Mouse (Mus musculus): Measurements from ENCODE around the gene Zic1.
A peak's percentile ranks its signal among the peaks of the same experiment; 100 is the strongest.

Gene Zic1

DNA sequence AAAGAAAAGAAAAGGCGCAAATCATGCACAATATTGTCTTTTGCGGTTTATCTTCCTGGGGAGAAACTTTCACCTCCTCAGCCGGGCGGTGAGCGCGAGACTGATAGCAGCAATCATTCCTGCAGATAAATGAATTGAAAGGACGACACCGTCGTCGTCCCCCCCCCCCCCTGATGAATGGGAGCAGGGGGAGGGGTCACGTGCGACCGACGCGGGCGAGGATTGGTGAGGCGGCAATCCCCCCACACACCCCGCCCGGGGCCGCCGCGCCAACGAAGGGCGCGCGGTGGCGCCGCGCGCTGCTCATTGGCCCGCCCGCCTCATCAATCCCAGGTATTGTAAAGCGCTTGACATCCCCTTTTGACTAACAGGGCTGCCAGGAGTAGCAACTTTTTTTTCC lies at the start of gene Zic1:
Zic1 (minus strand) TSS at position 147 of the 400 bp plus-strand sequence.
- peak; percentile 65 to 89 for DNase-seq (ENCODE audit: low spot score in 2 of 2)

GRCm38 (mm10) chr9:91414007-91414661 lies 48.5 kb upstream of the Zic1 start:
- no peak for DNase-seq (ENCODE audit: low spot score in 2 of 2)

GRCm38 (mm10) chr9:91409771-91410170 lies 44.2 kb upstream of the Zic1 start:
- no peak for DNase-seq (ENCODE audit: low spot score in 2 of 2)

GRCm38 (mm10) chr9:91406258-91406763 lies 40.7 kb upstream of the Zic1 start:
- no peak for DNase-seq (ENCODE audit: low spot score in 2 of 2)

GRCm38 (mm10) chr9:91405753-91406178 lies 40.2 kb upstream of the Zic1 start:
- peak in 1 of 2 experiments; percentile 42 for DNase-seq (ENCODE audit: low spot score in 2 of 2)

- DNase-seq (ENCODE audit: low spot score in 2 of 2): peak in 1 of 2 experiments; percentile 30
Measured at GRCm38 (mm10) chr9:91404905-91405752, 39.5 kb upstream of the Zic1 start.

DNA sequence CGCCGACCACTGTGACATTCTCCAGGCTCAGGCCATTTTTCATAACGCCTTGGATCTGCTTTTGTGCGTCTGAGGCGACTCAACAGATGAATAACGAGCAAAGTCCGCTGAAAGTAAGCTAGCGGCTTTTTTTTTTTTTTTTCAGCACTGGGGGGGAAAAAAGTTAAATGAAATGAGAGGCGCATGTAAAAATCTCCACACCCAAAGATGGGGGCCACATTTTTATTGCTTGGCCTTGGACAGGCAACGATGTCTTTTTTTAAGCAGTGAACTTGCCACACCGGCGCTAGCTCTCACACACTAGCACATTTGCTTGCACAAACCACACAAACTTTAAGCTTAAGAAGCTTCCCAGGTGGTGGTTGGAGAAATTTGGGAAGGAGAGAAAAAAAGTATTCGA lies 38.6 kb upstream of the Zic1 start:
- no peak for DNase-seq (ENCODE audit: low spot score in 2 of 2)

DNA sequence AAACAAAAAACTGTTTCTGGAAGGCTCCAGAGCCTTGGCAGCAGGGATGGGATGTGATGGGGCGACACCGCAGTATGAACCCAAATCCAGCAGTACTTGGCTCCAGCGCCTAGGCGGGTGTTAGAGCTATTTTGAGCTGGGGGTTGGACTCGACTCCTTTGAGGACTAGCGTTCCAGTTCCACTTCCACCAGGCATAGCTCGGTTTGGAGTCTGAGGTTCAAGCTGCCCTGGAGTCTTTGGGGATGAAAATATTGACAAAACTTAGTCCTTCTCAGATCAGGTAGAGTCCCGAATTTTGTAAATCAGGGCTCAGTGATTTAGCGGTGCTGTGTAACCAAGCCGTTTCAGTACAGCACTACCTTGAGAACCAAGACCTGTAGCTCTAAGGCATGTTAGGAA lies 35.9 kb upstream of the Zic1 start:
- no peak for DNase-seq (ENCODE audit: low spot score in 2 of 2)

DNA sequence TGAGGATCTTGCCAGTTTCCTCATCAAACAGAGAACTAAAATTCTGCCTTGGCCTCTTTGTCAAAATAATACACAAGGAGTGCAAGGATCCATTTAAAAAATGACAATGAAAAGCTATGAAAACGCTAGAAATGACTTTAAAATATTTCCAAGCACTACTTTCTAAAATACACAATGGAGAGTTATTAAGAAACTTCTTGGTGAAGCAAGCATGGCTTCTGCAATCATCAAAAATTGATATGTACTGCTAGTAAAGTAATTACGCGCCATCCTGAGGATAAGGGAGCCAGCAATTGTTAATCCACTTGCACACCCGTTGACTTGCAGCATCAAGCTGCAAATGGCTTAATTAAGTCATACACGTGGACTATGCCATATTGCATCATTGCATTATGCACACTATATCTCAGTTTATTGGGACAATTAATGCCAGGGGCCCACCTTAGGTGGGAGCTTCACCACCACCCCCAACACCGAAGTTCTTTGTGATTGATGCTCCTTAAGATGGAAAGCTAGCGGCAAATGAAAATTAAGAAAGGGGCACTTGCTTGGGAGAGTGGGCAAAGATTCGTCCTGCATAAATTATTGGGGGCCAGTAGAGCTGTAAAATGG lies 35.0 kb upstream of the Zic1 start:
- DNase-seq (ENCODE audit: low spot score in 2 of 2): no peak

- no peak for DNase-seq (ENCODE audit: low spot score in 2 of 2)
Measured at GRCm38 (mm10) chr9:91399976-91400375, 34.4 kb upstream of the Zic1 start.

DNA sequence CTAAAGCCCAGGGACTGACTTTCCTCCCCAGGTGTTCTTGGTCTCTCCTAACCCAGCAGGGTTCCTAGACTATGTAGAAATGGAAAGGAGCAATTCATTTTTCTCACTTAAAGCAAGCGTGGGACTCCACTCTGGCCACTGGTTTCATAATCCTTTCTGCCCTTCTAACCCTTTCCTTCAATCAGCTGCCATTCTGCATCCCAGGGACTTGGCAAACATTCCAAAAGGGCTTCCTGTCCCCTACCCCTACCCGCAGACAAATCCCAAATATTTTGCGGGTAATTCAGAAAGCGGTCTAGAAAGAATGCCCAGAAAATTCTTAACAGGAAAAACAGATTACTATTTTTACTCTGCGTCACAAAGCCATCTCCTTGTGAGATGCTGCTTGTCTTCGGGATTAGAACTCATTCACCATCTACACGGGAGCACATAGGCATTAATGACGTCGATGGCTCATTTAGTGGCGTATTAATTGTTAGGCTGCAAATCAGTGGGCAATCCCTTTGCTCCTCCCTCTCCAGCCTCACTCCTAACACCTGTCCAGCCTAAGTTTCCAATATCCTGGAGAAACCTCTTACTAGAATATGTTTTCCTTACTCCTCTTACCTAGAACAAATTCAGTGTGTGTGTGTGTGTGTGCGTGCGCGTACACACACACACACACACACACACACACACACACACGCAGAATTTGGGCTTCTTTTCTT lies 29.6 kb upstream of the Zic1 start:
- no peak for DNase-seq (ENCODE audit: low spot score in 2 of 2)

- DNase-seq (ENCODE audit: low spot score in 2 of 2): peak in 1 of 2 experiments; percentile 32
Measured at GRCm38 (mm10) chr9:91394211-91394646, 28.6 kb upstream of the Zic1 start.

DNA sequence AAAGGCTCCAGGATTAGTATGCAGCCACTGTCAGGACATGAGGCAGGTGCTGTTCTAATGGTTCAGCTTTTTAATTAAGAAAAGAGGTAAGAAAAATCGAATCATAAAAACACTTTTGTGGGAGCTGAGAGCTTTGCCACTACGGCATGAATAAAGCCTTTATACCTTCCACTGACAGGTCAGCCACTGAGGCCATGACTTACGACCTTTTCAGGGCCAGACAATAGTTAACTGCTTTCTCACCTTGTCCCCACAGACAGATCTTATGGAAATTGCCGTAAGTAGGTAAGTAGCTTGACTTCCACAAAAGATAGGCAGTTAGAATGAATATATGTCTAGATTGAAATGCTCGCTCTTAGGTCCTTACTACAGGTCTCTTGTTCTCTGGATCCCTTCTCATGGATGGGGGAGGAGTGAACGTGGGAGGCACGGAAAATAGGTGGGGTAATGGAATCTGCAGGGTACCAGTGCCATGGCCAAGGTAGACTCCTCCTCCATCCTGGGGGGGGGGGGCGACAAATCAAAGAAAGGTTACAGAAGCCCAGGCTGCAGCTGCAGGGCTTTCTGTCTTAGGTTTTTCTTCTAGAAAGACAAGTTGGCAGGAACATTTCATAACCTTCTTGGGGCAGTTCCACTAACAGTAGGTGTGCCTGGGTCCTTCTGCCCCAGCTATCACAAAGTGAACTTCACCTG lies 27.9 kb upstream of the Zic1 start:
- no peak for DNase-seq (ENCODE audit: low spot score in 2 of 2)

- no peak for DNase-seq (ENCODE audit: low spot score in 2 of 2)
Measured at GRCm38 (mm10) chr9:91388173-91388572, 22.6 kb upstream of the Zic1 start.

DNA sequence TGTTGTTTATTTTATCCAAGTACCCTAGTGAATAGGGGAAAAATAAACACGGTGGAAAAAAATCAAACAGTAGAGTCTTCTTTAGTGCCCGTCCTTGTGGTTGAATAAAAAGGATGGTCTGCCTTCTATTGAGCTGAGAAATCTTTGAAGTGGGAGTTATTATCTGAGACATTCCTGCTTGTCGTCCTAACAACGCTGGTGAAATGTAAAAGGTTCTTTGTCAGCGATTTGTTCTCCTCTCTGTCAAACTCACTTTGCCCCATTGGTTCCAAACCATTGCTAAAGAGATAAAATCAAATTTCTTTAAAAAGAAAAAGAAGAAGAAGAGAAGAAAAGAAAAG lies 22.1 kb upstream of the Zic1 start:
- DNase-seq (ENCODE audit: low spot score in 2 of 2): no peak

DNA sequence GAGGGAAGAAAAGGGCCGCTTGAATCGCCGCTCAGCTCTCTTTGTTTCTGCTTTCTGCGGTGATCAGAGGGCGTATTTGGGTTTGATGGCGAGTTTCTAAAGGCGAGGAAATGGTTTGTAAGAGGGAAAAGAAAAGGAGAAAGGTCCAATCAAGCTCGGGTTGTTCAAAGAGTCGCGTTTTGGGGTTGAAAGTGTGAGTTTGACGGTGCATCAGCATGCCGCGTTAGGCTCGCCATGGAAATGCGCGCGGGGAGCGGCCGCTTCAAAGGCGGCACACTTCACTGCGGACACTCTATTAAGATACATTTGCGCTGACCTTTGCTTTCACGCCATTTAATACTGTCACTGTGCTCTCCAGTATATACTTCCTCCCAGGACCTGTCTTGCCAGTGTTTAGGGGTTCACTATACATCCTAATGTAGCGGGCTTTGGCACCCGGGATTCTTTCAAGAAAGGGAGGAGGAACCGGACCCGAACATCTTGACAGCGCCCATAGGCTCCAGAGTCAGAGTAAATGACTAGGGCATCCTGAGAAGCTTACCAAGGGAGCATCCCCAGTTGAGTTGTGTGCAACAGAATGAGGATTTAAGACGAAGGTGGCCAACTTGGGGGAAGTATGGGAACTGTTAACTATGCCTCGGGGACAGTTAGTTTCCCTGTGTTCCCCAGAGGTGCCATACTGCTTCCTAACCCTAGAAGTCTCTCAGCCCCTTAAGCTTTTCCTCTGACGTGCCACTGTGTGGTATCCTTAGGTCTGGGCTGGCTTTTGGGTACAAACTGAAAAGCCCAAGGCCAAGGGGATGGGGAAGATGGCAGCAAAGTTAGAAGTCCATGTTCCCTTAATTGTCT lies 21.5 kb upstream of the Zic1 start:
- peak in 1 of 2 experiments; percentile 54 for DNase-seq (ENCODE audit: low spot score in 2 of 2)

- DNase-seq (ENCODE audit: low spot score in 2 of 2): peak in 1 of 2 experiments; percentile 68
Measured at GRCm38 (mm10) chr9:91386502-91386890, 20.9 kb upstream of the Zic1 start.

DNA sequence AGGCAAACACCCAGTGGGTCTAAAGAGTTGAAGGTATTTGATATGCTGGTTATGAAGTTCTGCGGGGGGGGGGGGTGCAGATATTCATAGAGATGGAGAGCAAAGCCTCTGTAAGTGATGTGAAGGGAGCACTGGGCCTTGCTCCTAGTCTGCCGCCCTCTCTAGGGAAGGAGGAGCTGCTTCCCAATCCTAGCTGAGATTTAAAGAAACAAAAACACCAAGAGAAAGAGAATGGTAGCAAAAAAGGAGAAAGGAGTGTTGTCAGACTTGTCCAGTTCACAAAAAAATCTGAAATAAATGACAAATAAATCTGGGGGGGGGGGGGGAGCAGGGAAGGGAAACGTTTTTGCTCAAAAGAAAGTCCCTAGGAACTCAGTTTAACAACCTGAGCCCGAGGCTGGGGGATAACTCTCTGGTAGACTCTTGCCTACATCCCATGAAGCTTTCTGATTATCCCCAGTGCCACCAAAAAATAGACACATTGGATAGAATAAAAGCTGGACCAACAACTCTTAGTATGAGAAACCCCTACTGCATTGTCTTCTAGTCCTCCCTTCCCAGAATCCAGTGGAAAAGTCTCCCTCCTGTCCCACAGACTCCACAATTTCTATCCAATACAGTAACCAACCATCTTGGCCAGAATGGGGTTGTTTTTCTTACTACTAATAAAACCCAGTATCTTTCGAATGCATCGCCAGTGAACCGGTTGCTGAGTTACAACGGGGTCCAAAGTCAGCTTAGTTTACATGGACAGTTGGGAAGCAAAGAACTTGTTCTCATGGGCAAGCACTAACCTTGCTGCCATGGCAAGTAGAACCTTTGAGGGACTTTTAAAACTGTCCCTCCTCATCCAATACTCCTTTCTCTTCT lies 20.2 kb upstream of the Zic1 start:
- DNase-seq (ENCODE audit: low spot score in 2 of 2): no peak
